Mouse (Mus musculus) kidney, postnatal 0 days (tissue): ENCODE data around the gene Rab19. TPM values are rescaled to one million over a fixed set of nuclear protein-coding genes. Genes with fewer than 3 reads are reported as not detected.

Experiments used
- ATAC-seq: fragments of 200-750 bp; cut with Nextera tagmentation; replicated peaks from 2 replicates; pipeline ENCODE4 v1.8.0; 2017; ENCODE audit warnings: low read depth, moderate number of reproducible peaks, moderate TSS enrichment, moderate library complexity; ENCODE audit not compliant: low FRiP score
- DNase-seq: peaks from one replicate; pipeline ENCODE4 v3.0.0-alpha.2; 2016; ENCODE audit warnings: low spot score
- H3K27ac ChIP-seq: fragments of 300-500 bp; sonication (generic); 2 replicates; pipeline ENCODE4 v1.5.1; 2014; ENCODE audit warnings: mild to moderate bottlenecking
- H3K27me3 ChIP-seq: fragments of 300-500 bp; sonication (generic); 2 replicates; pipeline ENCODE4 v1.6.1; 2014; ENCODE audit warnings: low read length, mixed read lengths; ENCODE audit not compliant: insufficient read depth
- H3K36me3 ChIP-seq: fragments of 300-500 bp; sonication (generic); 2 replicates; pipeline ENCODE4 v1.6.1; 2014; ENCODE audit warnings: low read length, mixed read lengths; ENCODE audit not compliant: insufficient read depth
- H3K4me1 ChIP-seq: fragments of 300-500 bp; sonication (generic); replicated peaks from 2 replicates; pipeline ENCODE4 v1.6.1; 2014; ENCODE audit warnings: antibody characterized with exemption, low read length, mixed read lengths; ENCODE audit not compliant: insufficient read depth
- H3K4me2 ChIP-seq: fragments of 300-500 bp; sonication (generic); 2 replicates; pipeline ENCODE4 v1.6.1; 2014; ENCODE audit warnings: mild to moderate bottlenecking, low read length, moderate library complexity, mixed read lengths
- H3K4me3 ChIP-seq: fragments of 300-500 bp; sonication (generic); replicated peaks from 2 replicates; pipeline ENCODE4 v1.5.1; 2014; ENCODE audit warnings: low read depth, low read length
- H3K9ac ChIP-seq: fragments of 300-500 bp; sonication (generic); 2 replicates; pipeline ENCODE4 v1.6.1; 2014; ENCODE audit warnings: low read depth, low read length
- H3K9me3 ChIP-seq: fragments of 300-500 bp; sonication (generic); replicated peaks from 2 replicates; pipeline ENCODE4 v1.6.1; 2016; ENCODE audit warnings: low read length, inconsistent platforms, mixed read lengths
- CTCF ChIP-seq: IDR thresholded peaks from 2 replicates; pipeline ENCODE4 v1.5.1; 2016; ENCODE audit warnings: antibody characterized with exemption, low read depth, mild to moderate bottlenecking, moderate library complexity
- WGBS: fragments of 180-500 bp; shearing (Covaris S2); extraction: QIAGEN DNeasy Blood & Tissue Kit; methylation state at CpG from one replicate; pipeline ENCODE4 v1.1.7; 2014; 5-methylcytosine and 5-hydroxymethylcytosine counted together
- polyA plus RNA-seq: library from polyadenylated mRNA; unstranded; fragments of >200 nt; fragmentation: Nextera tagmentation; extraction: Ambion mirVana; gene quantifications from 2 replicates; pipeline ENCODE4 v1.2.1, GENCODE M21; 2015

The Rab19 gene
- polyA plus RNA-seq, 1 experiment from 2014 or later, result 4.2 TPM

- no peak overlapping the region for H3K4me3 ChIP-seq
- TF ChIP-seq CTCF, result no peak
- no peak overlapping the region for H3K9ac ChIP-seq
- WGBS, result 62% methylated on average over 4 of the region's 4 CpGs
- no peak for ATAC-seq
- no peak overlapping the region for H3K4me2 ChIP-seq
- DNase-seq, result no peak
- H3K36me3 ChIP-seq, result no peaks in the 10 kb centered on the region
- H3K27ac ChIP-seq, result no peak overlapping the region
- no peaks in the 10 kb centered on the region for H3K27me3 ChIP-seq
- H3K9me3 ChIP-seq, result no peaks in the 10 kb centered on the region
- H3K4me1 ChIP-seq, result no peaks in the 10 kb centered on the region
Observed at GRCm38 (mm10) chr6:39379224-39379623, 1.8 kb upstream of the Rab19 start.

GRCm38 (mm10) chr6:39379749-39380148 lies 1.2 kb upstream of the Rab19 start:
- DNase-seq (no peak), ATAC-seq (no peak)
- no peak overlapping the region for H3K4me2 ChIP-seq
- no peak overlapping the region for H3K4me3 ChIP-seq
- H3K27ac ChIP-seq, result no peak overlapping the region
- H3K27me3 ChIP-seq, result no peaks in the 10 kb centered on the region
- no peaks in the 10 kb centered on the region for H3K9me3 ChIP-seq
- no peak for TF ChIP-seq CTCF
- 70% methylated on average over 8 of the region's 8 CpGs for WGBS
- H3K9ac ChIP-seq, result no peak overlapping the region
- H3K4me1 ChIP-seq, result no peaks in the 10 kb centered on the region
- no peaks in the 10 kb centered on the region for H3K36me3 ChIP-seq

- 87% methylated on average over 3 of the region's 3 CpGs for WGBS
- H3K4me1 ChIP-seq, result no peaks in the 10 kb centered on the region
- H3K4me2 ChIP-seq, result no peak overlapping the region
- H3K27ac ChIP-seq, result no peak overlapping the region
- H3K36me3 ChIP-seq, result no peaks in the 10 kb centered on the region
- DNase-seq (no peak), ATAC-seq (no peak)
- H3K27me3 ChIP-seq, result no peaks in the 10 kb centered on the region
- H3K9me3 ChIP-seq, result no peaks in the 10 kb centered on the region
- H3K9ac ChIP-seq, result no peak overlapping the region
- no peak overlapping the region for H3K4me3 ChIP-seq
- no peak for TF ChIP-seq CTCF
Observed at GRCm38 (mm10) chr6:39380276-39380675, 699 bp upstream of the Rab19 start.

DNA sequence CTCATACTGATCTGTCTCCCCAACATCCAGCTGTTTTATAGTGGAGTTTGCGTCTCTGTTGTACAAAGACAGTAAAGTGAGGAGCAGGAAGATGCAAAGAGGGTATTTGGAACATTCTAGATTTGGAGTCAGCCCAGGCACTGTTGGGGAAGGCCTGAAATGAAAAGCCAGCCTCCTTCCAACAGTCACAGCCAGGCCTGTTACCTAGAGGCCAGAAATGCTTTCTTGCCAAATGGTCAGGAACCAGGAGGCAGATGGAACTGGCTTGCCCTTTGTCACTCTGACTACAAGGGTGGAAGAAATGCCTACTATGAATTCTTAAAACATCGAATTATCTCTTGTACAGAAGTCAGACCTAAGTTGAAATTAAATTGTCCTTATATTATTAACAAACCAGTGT lies 9.0 kb downstream of the Rab19 start:
- no peaks in the 10 kb centered on the region for H3K27me3 ChIP-seq
- ATAC-seq (no peak), DNase-seq (no peak)
- no peak overlapping the region for H3K27ac ChIP-seq
- no peak overlapping the region for H3K9ac ChIP-seq
- no peak for TF ChIP-seq CTCF
- 97% methylated on average over 2 of the region's 2 CpGs for WGBS
- H3K4me2 ChIP-seq, result no peak overlapping the region
- no peaks in the 10 kb centered on the region for H3K36me3 ChIP-seq
- H3K4me1 ChIP-seq, result no peaks in the 10 kb centered on the region
- H3K9me3 ChIP-seq, result no peaks in the 10 kb centered on the region
- H3K4me3 ChIP-seq, result no peak overlapping the region

GRCm38 (mm10) chr6:39395471-39395870 lies 14.5 kb downstream of the Rab19 start:
- no peak overlapping the region for H3K4me2 ChIP-seq
- ATAC-seq (no peak), DNase-seq (no peak)
- peaks cover 5% of the 10 kb centered on the region; the same call in 1 of the 2 replicates for H3K36me3 ChIP-seq
- no peaks in the 10 kb centered on the region for H3K9me3 ChIP-seq
- no peak overlapping the region for H3K27ac ChIP-seq
- H3K27me3 ChIP-seq, result no peaks in the 10 kb centered on the region
- no peak for TF ChIP-seq CTCF
- no peaks in the 10 kb centered on the region for H3K4me1 ChIP-seq
- H3K9ac ChIP-seq, result no peak overlapping the region
- 60% methylated on average over 4 of the region's 4 CpGs for WGBS
- no peak overlapping the region for H3K4me3 ChIP-seq

DNA sequence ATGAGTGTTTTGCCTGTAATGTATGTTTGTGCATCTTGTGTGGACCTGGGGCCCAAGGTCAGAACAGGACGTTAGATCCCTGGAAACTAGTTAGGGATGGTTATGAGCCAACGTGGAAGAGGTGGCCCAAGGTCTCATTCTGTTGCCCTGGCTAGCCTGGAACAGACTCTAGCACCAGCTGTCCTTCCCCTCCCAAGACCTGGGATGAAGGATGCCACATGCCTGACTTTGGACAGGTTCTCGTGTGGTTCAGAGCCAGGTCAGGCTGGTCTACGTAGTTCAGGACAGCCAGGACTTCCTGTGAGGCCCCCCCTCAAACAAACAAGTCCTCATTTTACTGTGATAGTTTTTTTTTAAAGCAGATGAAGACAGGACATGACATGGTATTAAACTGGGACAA lies 14.9 kb downstream of the Rab19 start:
- WGBS, result 50% methylated on average over 4 of the region's 4 CpGs
- DNase-seq, result no peak
- no peak for TF ChIP-seq CTCF
- no peaks in the 10 kb centered on the region for H3K9me3 ChIP-seq
- no peak overlapping the region for H3K9ac ChIP-seq
- no peak overlapping the region for H3K4me3 ChIP-seq
- no peaks in the 10 kb centered on the region for H3K27me3 ChIP-seq
- no peak overlapping the region for H3K27ac ChIP-seq
- no peaks in the 10 kb centered on the region for H3K4me1 ChIP-seq
- peaks cover 5% of the 10 kb centered on the region; the same call in 1 of the 2 replicates for H3K36me3 ChIP-seq
- no peak overlapping the region for H3K4me2 ChIP-seq
- ATAC-seq, result no peak

GRCm38 (mm10) chr6:39397046-39397445 lies 16.1 kb downstream of the Rab19 start:
- no peak for ATAC-seq

More at GRCm38 (mm10) chr6:39397046-39397445, 16.1 kb downstream of the Rab19 start:
- WGBS, result 98% methylated on average over 6 of the region's 6 CpGs
- no peak overlapping the region for H3K9ac ChIP-seq
- H3K4me1 ChIP-seq, result no peaks in the 10 kb centered on the region
- TF ChIP-seq CTCF, result no peak
- DNase-seq, result no peak
- H3K4me3 ChIP-seq, result no peak overlapping the region
- H3K27ac ChIP-seq, result no peak overlapping the region
- peaks cover 5% of the 10 kb centered on the region; the same call in 1 of the 2 replicates for H3K36me3 ChIP-seq
- H3K27me3 ChIP-seq, result no peaks in the 10 kb centered on the region
- no peak overlapping the region for H3K4me2 ChIP-seq
- H3K9me3 ChIP-seq, result no peaks in the 10 kb centered on the region
